14 mouse cellular contexts compared by ENCODE assay signal in the genomic region with DNA sequence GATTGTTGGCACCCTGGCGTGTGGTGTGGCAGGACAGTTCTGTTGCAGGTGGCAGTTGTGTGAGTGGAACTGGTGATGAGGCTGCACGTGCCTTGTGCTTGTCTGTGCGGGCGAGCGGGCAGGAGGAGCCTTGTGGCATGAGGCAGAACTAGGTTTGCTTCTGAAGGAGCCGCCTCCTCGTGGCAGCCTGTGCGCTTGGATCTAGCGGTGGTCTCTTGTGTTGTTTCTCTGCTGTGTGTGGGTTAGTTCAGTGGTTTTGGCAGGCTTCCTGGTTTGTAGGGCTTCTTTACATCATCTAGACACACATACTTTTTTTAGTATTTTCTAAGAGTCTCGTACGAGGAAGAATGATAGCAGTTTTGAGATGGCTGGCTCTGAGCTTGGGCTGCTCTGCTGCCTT. TPM values are rescaled to one million over a fixed set of nuclear protein-coding genes. Genes with fewer than 3 reads are reported as not detected.
DNase-seq lines count a peak whose midpoint lies in the region; ATAC-seq and TF ChIP-seq lines count a peak whose summit lies in the region.
"Had no signal": no experiment of that assay in that cellular context is flagged by ENCODE, and none has a peak within 500 bp of the region (broad histone marks: within the 10 kb centered on the region; RNA-seq: fewer than 3 reads in every experiment).

No protein-coding gene starts in this region.

- H3K9me3 ChIP-seq in lung, postnatal 0 days (ENCODE audit: low read length) = no peaks in the 10 kb centered on the region
- H3K9me3 ChIP-seq: G1E; intestine, embryonic 15.5 days; limb, embryonic 12.5 days had no signal

- no peak overlapping the region for H3K4me2 ChIP-seq in lung, postnatal 0 days (replicated peaks; ENCODE audit: low read depth, low read length)
- H3K4me2 ChIP-seq: intestine, embryonic 15.5 days; limb, embryonic 12.5 days had no signal

- no peak overlapping the region for H3K27ac ChIP-seq in lung, postnatal 0 days (ENCODE audit: low read length)
- H3K27ac ChIP-seq: intestine, embryonic 15.5 days; limb, embryonic 12.5 days; macrophage; stomach, postnatal 0 days had no signal

- H3K4me3 ChIP-seq in lung, postnatal 0 days (ENCODE audit: low read depth, low read length) = no peak overlapping the region
- H3K4me3 ChIP-seq: intestine, embryonic 15.5 days; limb, embryonic 12.5 days had no signal

- H3K9ac ChIP-seq in lung, postnatal 0 days (replicated peaks; ENCODE audit: low read depth) = no peak overlapping the region
- H3K9ac ChIP-seq: intestine, embryonic 15.5 days; limb, embryonic 12.5 days had no signal

- no peak for TF ChIP-seq CTCF in lung, postnatal 0 days (IDR thresholded peaks at IDR 0.05)

- H3K4me1 ChIP-seq in lung, postnatal 0 days (ENCODE audit: insufficient read depth, low read depth, low read length) = no peaks in the 10 kb centered on the region
- H3K4me1 ChIP-seq: intestine, embryonic 15.5 days; limb, embryonic 12.5 days had no signal

- peaks cover 19% of the 10 kb centered on the region; the same call in 1 of the 2 replicates for H3K36me3 ChIP-seq in lung, postnatal 0 days (ENCODE audit: insufficient read depth, low read length)

- H3K27me3 ChIP-seq in lung, postnatal 0 days (replicated peaks; ENCODE audit: insufficient read depth, low read length) = no peaks in the 10 kb centered on the region
- H3K27me3 ChIP-seq: intestine, embryonic 15.5 days; limb, embryonic 12.5 days had no signal

- DNase-seq in 416B (ENCODE audit: low read depth) = peak; percentile 49
- DNase-seq in T-cell, adult 2 months (ENCODE audit: low spot score) = peak; percentile 53
- peak; percentile 52 for DNase-seq in layer of hippocampus, adult 9-11 months
- DNase-seq in right cerebral cortex, postnatal 10 days (ENCODE audit: low spot score in 2 of 2) = peak; percentile 74 to 88
- DNase-seq in ovary, postnatal 10 days (ENCODE audit: low spot score) = no peak
- DNase-seq in lung, postnatal 0 days (ENCODE audit: low spot score) = no peak
- DNase-seq in ovary, postnatal 36 days (ENCODE audit: low spot score) = no peak
- DNase-seq in kidney, postnatal 36 days = no peak

- 67% methylated on average over 11 of the region's 11 CpGs for WGBS in lung, postnatal 0 days

- no peak for ATAC-seq in lung, postnatal 0 days
- ATAC-seq: forebrain, embryonic 16.5 days; intestine, embryonic 15.5 days had no signal

- TF ChIP-seq EP300 in lung, postnatal 0 days (IDR thresholded peaks at IDR 0.05) = no peak

RNA-seq across cellular contexts. Expression of a gene that starts 11.6 kb away (rescaled TPM):
- polyA plus RNA-seq in lung, postnatal 0 days (2015; fragmentation: Nextera tagmentation; extraction: Ambion mirVana) = 6.8 and 7.4 TPM in 2 replicates

RNA-seq across cellular contexts. Expression of a gene that starts 12.8 kb away (rescaled TPM):
- 7.0 and 9.5 TPM in 2 replicates for polyA plus RNA-seq in lung, postnatal 0 days (2015; fragmentation: Nextera tagmentation; extraction: Ambion mirVana)

RNA-seq across cellular contexts. Expression of a gene that starts 41.5 kb away (rescaled TPM):
- polyA plus RNA-seq in lung, postnatal 0 days (2015; fragmentation: Nextera tagmentation; extraction: Ambion mirVana) = 2.1 and 2.3 TPM in 2 replicates
- polyA plus RNA-seq: G1E had no signal

RNA-seq across cellular contexts. Expression of a gene that starts 49.9 kb away (rescaled TPM):
- 113 and 126 TPM in 2 replicates for polyA plus RNA-seq in lung, postnatal 0 days (2015; fragmentation: Nextera tagmentation; extraction: Ambion mirVana)

Comparison
In these comparisons a context has a peak if more than half of its experiments do, and no peak if none do; other contexts are left out.
1. DNase-seq: peak in 416B (single experiment), T-cell, adult 2 months (single experiment), layer of hippocampus, adult 9-11 months (single experiment) and right cerebral cortex, postnatal 10 days (2 of 2); none in ovary, postnatal 10 days (single experiment), lung, postnatal 0 days (single experiment), ovary, postnatal 36 days (single experiment) and kidney, postnatal 36 days (0 of 2).